Mouse (Mus musculus) intestine, embryonic 14.5 days (tissue): ENCODE measurements around the gene Nolc1. TPM values are rescaled to one million over a fixed set of nuclear protein-coding genes. Genes with fewer than 3 reads are reported as not detected.

ENCODE experiments used
- ATAC-seq: fragments of 200-750 bp; cut with Nextera tagmentation; replicated peaks from 2 replicates; pipeline ENCODE4 v1.8.0; 2017; ENCODE audit warnings: low read depth, moderate number of reproducible peaks, moderate TSS enrichment, moderate library complexity; ENCODE audit not compliant: low FRiP score, low TSS enrichment
- DNase-seq: peaks from one replicate; pipeline ENCODE4 v3.0.0-alpha.2; 2018; ENCODE audit warnings: low spot score
- H3K27ac ChIP-seq: fragments of 300-500 bp; sonication (generic); 2 replicates; pipeline ENCODE4 v1.5.1; 2014; ENCODE audit warnings: low read depth, mild to moderate bottlenecking, control low read depth
- H3K27me3 ChIP-seq: fragments of 300-500 bp; sonication (generic); replicated peaks from 2 replicates; pipeline ENCODE4 v1.6.1; 2014; ENCODE audit warnings: low read length, control low read depth; ENCODE audit not compliant: control insufficient read depth, insufficient read depth
- H3K36me3 ChIP-seq: fragments of 300-500 bp; sonication (generic); 2 replicates; pipeline ENCODE4 v1.6.1; 2014; ENCODE audit warnings: low read length, control low read depth; ENCODE audit not compliant: control insufficient read depth, insufficient read depth
- H3K4me1 ChIP-seq: fragments of 300-500 bp; sonication (generic); replicated peaks from 2 replicates; pipeline ENCODE4 v1.6.1; 2014; ENCODE audit warnings: low read length, control low read depth, mixed read lengths; ENCODE audit not compliant: control insufficient read depth, insufficient read depth
- H3K4me2 ChIP-seq: fragments of 300-500 bp; sonication (generic); 2 replicates; pipeline ENCODE4 v1.6.1; 2014; ENCODE audit warnings: low read length
- H3K4me3 ChIP-seq: fragments of 300-500 bp; sonication (generic); 2 replicates; pipeline ENCODE4 v1.5.1; 2014; ENCODE audit warnings: low read depth, low read length, control low read depth, mixed read lengths
- H3K9ac ChIP-seq: fragments of 300-500 bp; sonication (generic); 2 replicates; pipeline ENCODE4 v1.6.1; 2014; ENCODE audit warnings: mild to moderate bottlenecking, low read length
- H3K9me3 ChIP-seq: fragments of 300-500 bp; sonication (generic); 2 replicates; pipeline ENCODE4 v1.6.1; 2016; ENCODE audit warnings: low read length, control low read depth; ENCODE audit not compliant: control insufficient read depth
- WGBS: fragments of 180-500 bp; shearing (Covaris S2); extraction: QIAGEN DNeasy Blood & Tissue Kit; methylation state at CpG from one replicate; pipeline ENCODE4 v1.1.7; 2014; 5-methylcytosine and 5-hydroxymethylcytosine counted together
- polyA plus RNA-seq: library from polyadenylated mRNA; unstranded; fragments of >200 nt; fragmentation: Nextera tagmentation; extraction: Ambion mirVana; gene quantifications from 2 replicates; pipeline ENCODE4 v1.2.1, GENCODE M21; 2014

The Nolc1 gene
- polyA plus RNA-seq, 1 experiment from 2014 or later = 109 TPM

DNA sequence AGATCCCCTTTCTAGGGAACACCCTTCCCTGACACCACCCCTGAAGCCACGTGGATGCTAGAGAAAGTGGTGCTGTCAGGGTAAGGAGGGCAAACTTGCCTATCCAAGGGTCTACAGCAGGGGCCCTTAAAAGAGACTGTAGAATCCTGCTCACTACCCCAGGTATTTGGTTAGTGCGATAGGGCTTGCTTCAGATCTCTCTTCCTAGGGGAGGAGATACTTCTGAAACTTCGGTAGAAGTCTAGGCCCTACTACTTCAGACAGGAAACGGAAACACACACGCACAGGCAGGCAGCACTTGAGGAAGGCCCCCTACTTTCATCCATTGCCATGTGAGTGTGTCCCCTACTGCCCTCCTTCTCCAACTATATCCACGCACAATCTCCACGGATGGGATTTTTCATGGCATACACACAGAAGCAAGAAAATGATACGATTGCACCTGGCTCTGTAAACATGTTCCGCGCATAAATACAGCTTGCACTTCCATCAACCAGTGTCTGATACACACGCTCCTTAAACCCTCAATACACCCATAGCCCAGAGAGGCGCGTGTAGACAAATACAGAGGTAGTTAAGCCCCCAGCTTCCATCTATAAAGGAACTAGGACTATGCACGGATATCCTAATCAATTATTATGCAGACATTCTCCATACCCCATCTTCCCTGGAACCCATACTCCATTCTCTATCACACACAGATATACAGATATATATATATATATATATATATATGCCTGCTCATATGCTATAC, 35.3 kb upstream of the Nolc1 start:
- Histone ChIP-seq H3K36me3 (peaks cover 15% of the 10 kb centered on the region), H3K27me3 (no peaks in the 10 kb centered on the region), H3K27ac (peak overlapping the region; percentile 93), H3K9me3 (no peaks in the 10 kb centered on the region), H3K9ac (peak overlapping the region; percentile 89), H3K4me3 (peak overlapping the region; percentile 97), H3K4me2 (peak overlapping the region; percentile 100), H3K4me1 (peaks cover 68% of the 10 kb centered on the region)
- DNase-seq (no peak), ATAC-seq (no peak)
- WGBS = 37% methylated on average over 14 of the region's 14 CpGs

DNA sequence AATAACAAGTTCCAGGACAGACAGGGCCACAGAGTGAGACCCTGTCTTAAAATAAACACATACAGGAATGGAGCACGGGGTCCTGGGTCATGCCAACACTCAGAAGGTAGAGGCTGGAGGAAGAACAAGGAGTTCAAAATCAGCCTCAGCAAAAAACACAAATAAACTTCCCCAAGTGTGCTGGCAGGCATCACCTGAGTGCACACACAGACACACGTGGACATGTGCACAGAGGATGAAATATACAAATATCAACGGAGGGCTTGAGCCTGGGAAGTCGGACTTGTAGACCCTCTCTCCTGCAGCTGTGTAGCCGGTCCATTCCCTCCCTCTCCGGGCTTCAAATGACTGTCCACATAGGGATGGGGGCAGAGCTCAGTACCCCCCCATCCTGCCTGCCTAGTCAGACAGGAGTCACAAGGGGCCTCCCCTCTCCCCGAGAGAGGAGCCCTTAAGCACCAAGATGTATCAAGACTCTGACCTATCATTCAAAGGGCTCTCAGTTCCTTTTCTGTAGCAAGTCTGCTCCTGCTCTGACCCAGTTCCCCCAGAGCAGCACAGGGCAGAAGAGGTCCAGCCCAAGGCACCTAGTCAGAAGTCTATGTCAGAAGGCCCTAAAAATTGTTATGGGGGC, 34.2 kb upstream of the Nolc1 start:
- Histone ChIP-seq H3K36me3 (peaks cover 4% of the 10 kb centered on the region; the same call in 1 of the 2 replicates), H3K4me2 (peak overlapping the region; percentile 100), H3K27ac (peak overlapping the region; percentile 93), H3K9me3 (no peaks in the 10 kb centered on the region), H3K27me3 (no peaks in the 10 kb centered on the region), H3K9ac (peak overlapping the region; percentile 44), H3K4me3 (peak overlapping the region; percentile 25), H3K4me1 (peaks cover 75% of the 10 kb centered on the region)
- ATAC-seq = no peak
- DNase-seq = no peak
- 16% methylated on average over 7 of the region's 7 CpGs for WGBS

DNA sequence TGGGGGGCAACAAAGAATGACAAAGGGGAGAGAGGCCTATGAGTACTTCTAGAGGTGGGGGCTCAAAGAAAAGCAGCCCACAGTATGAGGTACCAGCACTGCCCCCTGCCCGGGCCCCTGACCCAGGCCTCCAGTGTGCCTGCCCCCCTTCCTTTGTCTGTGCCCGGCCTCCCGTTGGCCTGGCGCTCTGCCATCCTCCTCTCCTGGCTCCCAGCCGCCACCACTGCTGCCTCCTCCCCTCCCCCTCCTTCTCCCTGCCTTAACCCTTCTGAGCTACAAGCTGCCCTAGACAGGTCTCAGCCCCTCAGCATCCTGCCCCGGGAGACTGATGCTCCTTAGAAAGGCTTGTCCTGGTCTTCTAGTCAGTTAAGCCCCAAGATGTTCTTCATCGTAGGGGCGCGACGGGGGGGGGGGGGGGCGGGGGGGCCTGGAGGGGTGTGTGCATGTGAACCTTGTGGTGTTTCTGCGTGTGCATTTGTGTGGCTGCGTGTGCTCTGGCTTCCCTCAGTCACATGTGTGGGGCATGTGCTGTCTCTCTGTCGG, 33.7 kb upstream of the Nolc1 start:
- Histone ChIP-seq H3K4me2 (peak overlapping the region; percentile 100), H3K9ac (peak overlapping the region; percentile 44), H3K27me3 (no peaks in the 10 kb centered on the region), H3K9me3 (no peaks in the 10 kb centered on the region), H3K27ac (peak overlapping the region; percentile 93), H3K4me1 (peaks cover 75% of the 10 kb centered on the region), H3K36me3 (no peaks in the 10 kb centered on the region), H3K4me3 (peak overlapping the region; percentile 25)
- 0% methylated on average over 10 of the region's 14 CpGs for WGBS
- DNase-seq = peak; percentile 82
- no peak for ATAC-seq

DNA sequence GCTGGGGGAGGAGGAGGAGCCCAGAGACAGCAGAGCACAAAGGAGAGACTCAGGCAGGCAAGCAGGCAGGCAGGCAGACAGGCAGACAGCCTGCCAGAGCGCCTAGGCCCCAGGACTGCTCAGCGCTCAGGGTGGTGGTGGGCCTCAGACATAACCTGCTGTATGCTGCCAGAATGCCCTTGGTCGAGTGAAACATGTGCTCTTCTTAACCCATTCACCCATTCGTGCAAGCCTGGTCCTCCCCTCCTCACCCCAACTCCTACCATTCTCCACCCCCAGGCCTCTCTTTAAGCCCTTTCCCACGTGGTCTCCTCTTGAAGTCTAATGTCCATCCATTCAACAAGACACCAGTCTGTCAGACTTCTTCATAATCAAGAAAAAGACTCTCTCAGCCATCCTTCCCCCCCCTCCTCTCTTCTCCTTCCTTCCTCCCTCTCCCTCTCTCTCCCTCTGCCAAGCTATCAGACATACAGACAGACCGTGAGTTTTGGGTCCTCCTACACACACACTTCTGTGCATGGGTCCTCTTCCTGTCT, 33.1 kb upstream of the Nolc1 start:
- Histone ChIP-seq H3K4me1 (peaks cover 70% of the 10 kb centered on the region), H3K9ac (peak overlapping the region; percentile 44), H3K4me2 (peak overlapping the region; percentile 100), H3K4me3 (peak overlapping the region; percentile 25), H3K27me3 (no peaks in the 10 kb centered on the region), H3K36me3 (no peaks in the 10 kb centered on the region), H3K27ac (peak overlapping the region; percentile 93), H3K9me3 (no peaks in the 10 kb centered on the region)
- DNase-seq (peak; percentile 65), ATAC-seq (no peak)
- WGBS = 3% methylated on average over 6 of the region's 6 CpGs

DNA sequence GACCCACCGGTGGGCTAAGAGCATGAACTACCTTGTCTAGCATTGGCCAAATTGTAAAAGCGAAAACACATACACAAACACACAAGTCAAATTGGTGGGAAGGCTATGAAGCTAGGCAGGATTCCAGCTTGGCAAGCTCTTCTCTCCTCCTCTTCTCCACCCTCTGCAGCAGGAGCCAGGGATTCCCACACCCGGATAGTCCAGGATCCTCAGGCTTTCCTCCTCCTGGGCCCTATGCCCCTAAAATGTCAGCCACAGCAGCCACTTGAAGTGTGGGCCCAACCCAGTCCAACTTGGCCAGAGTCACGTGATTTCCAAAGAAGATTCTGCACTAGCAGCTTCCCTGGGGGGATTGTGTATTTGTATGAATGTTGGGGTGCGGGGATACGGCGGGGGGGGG, 32.3 kb upstream of the Nolc1 start:
- no peak overlapping the region for H3K9ac ChIP-seq
- 55% methylated on average over 7 of the region's 7 CpGs for WGBS
- H3K27ac ChIP-seq = peak overlapping the region; percentile 93; the same call in 1 of the 2 replicates
- no peaks in the 10 kb centered on the region for H3K9me3 ChIP-seq
- DNase-seq (no peak), ATAC-seq (no peak)
- no peaks in the 10 kb centered on the region for H3K36me3 ChIP-seq
- peaks cover 61% of the 10 kb centered on the region for H3K4me1 ChIP-seq
- peak overlapping the region; percentile 100 for H3K4me2 ChIP-seq
- peak overlapping the region; percentile 87 for H3K4me3 ChIP-seq
- no peaks in the 10 kb centered on the region for H3K27me3 ChIP-seq

DNA sequence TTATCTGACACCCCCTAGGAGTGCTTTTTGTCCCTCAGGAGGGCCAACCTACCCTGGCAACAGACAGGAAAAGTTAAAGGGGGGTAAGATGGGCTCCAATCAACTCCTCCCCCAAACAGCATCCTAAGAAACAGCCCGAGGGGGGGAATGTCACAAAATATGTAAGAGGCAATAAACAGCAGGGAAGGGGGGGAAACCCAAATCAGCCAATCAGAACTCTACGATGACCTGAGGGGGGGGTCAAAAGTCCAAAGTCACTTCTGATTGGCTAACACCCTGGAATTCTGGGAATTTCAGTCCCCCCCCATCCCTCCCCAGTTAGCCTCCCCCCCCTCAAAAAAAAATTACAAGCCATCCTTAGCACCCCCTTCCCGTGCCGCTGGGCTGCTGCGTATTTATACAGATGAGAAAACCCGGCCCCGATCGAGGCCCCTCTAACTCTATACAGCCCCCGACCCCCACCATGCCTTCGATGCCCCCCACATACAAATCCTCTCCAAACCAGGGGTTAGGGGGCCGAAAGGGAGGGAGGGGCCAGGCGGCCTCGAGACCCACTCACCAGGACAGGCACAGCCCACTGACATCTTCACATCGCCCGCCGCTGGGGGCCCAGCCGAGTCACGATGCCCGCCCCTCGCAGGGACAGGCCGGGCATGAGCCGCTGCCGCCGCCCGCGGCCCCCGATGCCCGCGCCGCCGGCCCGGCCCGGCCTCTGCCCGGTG, 31.2 kb upstream of the Nolc1 start, which contains the start of gene Pprc1:
Gene Pprc1 (plus strand): TSS at position 616 of the 722 bp plus-strand sequence.
- peak within 1 kb of the TSS; percentile 100 for H3K4me2 ChIP-seq
- no peaks in the 10 kb centered on the region for H3K36me3 ChIP-seq
- DNase-seq (no peak), ATAC-seq (peak; percentile 16; the same call in 1 of the 2 replicates)
- peak within 1 kb of the TSS; percentile 87 for H3K4me3 ChIP-seq
- no peaks in the 10 kb centered on the region for H3K9me3 ChIP-seq
- peak within 1 kb of the TSS; percentile 93 for H3K27ac ChIP-seq
- H3K27me3 ChIP-seq = no peaks in the 10 kb centered on the region
- H3K4me1 ChIP-seq = peaks cover 59% of the 10 kb centered on the region
- WGBS = under 1% methylated on average over 33 of the region's 34 CpGs
- peak within 1 kb of the TSS; percentile 93 for H3K9ac ChIP-seq

DNA sequence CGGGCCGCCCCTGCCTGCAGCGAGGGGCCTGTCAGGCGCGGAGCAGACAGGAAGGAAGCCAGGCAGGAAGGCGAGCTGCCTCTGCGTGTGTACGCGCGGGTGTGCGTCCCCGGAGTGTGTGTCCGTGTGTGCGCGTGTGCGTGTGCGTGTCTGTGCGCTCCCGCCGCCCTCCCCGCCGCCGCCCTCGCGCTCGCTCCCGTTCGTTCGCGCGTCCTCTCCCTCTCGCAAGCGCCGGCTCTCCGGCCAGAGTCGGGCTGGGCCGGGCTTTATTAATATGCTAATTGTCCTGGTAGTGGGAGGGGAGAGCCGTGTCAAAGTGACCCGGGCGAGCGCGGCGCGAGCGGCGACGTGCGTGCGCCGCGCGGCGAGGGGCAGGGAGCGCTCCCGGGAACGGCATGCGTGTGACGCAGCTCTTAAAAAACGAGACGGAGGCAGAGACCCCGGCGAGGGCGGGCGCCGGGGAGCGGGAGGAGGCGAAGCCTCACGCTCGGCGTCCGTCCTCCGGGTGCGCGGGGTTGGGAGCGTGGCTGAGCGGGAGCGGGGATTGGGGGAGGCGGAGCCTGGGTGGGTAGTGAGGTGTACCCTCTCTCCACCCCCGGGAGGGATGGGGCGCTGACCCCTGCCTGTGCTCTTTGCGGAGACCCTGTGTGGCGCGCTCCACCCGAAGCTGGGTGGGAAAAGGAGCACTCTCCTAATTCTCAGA, 30.5 kb upstream of the Nolc1 start, which contains the start of gene Ldb1:
Gene Ldb1 (minus strand): TSS at position 222 of the 703 bp plus-strand sequence.
- H3K27me3 ChIP-seq = no peaks in the 10 kb centered on the region
- peak within 1 kb of the TSS; percentile 100 for H3K4me2 ChIP-seq
- H3K27ac ChIP-seq = peak within 1 kb of the TSS; percentile 93
- H3K9ac ChIP-seq = peak within 1 kb of the TSS; percentile 93
- under 1% methylated on average over 77 of the region's 84 CpGs for WGBS
- peaks cover 54% of the 10 kb centered on the region for H3K4me1 ChIP-seq
- DNase-seq = peak; percentile 85
- ATAC-seq = peak; percentile 73
- peak within 1 kb of the TSS; percentile 87 for H3K4me3 ChIP-seq
- no peaks in the 10 kb centered on the region for H3K36me3 ChIP-seq
- no peaks in the 10 kb centered on the region for H3K9me3 ChIP-seq
